Mouse (Mus musculus) neutrophil, adult 59 days (primary cell): ENCODE measurements around the gene Podn. TPM values are rescaled to one million over a fixed set of nuclear protein-coding genes. Genes with fewer than 3 reads are reported as not detected.

Experiments
- total RNA-seq, 2 experiments: library from RNA; stranded (reverse); gene quantifications; 1 replicate in 1 of 2; 2 replicates in 1 of 2; pipeline ENCODE4 v1.2.4; 2023

The Podn gene
- total RNA-seq: under 1 TPM; 0.38 to 0.75 TPM

GRCm38 (mm10) chr4:108096345-108096744, at the start of gene Podn:
Gene Podn (minus strand): TSS chr4:108096445.

GRCm38 (mm10) chr4:108144880-108145279, 48.6 kb upstream of the Podn start, which contains the start of gene Scp2:
Gene Scp2 (minus strand): TSS chr4:108144998.

GRCm38 (mm10) chr4:107967966-107968682, 128.1 kb downstream of the Podn start, which contains the start of gene Slc1a7:
Gene Slc1a7 (plus strand): TSS chr4:107968332.

Other genes starting within 250 kb of the Podn start
- gene Magoh, start 216.7 kb downstream of the Podn start, total RNA-seq: 10 to 100 TPM; 78.1 to 85.6 TPM
- gene 0610037L13Rik, start 206.6 kb downstream of the Podn start, total RNA-seq: 10 to 100 TPM; 23.4 to 27.4 TPM
- gene Cpt2, start 172.8 kb downstream of the Podn start, total RNA-seq: 10 to 100 TPM; 12.0 to 18.1 TPM
- gene Slc1a7, start 128.1 kb downstream of the Podn start, total RNA-seq: not detected
- 100 to 1,000 TPM; 161 to 179 TPM for gene Scp2, start 48.6 kb upstream of the Podn start, total RNA-seq
- not detected for gene Echdc2, start 69.0 kb upstream of the Podn start, total RNA-seq
- not detected for gene Zyg11a, start 121.6 kb upstream of the Podn start, total RNA-seq
- gene Zyg11b, start 204.7 kb upstream of the Podn start, total RNA-seq: 10 to 100 TPM; 33.2 to 34.3 TPM
- 1 to 10 TPM; 4.2 to 6.0 TPM for gene Coa7, start 231.7 kb upstream of the Podn start, total RNA-seq